Mouse (Mus musculus) C2C12 (cell line): ENCODE measurements around the gene Fkbp5.

Experiments used
- CTCF ChIP-seq: IDR thresholded peaks from one replicate; pipeline ENCODE4 v1.5.1; 2011; ENCODE audit not compliant: control insufficient read depth, insufficient read depth, insufficient read length
- MYOG ChIP-seq: IDR thresholded peaks from one replicate; pipeline ENCODE4 v1.6.1; 2011; ENCODE audit not compliant: control insufficient read depth, insufficient read length; ENCODE audit errors: extremely low read depth

DNA sequence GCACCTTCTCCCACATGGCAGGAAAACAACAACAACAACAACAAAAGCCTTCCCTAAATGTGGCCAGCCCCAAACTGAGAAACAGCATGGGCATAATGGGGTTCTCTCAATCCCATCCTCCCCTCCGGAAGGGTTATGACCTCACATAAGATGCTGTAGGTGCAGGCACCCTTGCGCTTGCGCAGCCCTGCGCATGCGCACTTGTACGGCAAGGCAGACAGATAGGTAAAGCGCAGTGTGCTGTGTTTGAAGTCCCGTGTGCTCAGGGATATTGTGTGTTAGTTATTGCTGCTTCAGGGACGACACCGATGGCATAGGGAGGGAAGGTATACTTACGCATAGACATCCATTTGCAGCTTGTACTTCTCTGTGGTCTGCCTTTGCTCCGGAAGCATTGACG lies 16.0 kb upstream of the Fkbp5 start:
- TF ChIP-seq CTCF (no peak), MYOG (no peak)
